Mouse (Mus musculus): ENCODE results near the gene Klk11.

Klk11 gene

DNA sequence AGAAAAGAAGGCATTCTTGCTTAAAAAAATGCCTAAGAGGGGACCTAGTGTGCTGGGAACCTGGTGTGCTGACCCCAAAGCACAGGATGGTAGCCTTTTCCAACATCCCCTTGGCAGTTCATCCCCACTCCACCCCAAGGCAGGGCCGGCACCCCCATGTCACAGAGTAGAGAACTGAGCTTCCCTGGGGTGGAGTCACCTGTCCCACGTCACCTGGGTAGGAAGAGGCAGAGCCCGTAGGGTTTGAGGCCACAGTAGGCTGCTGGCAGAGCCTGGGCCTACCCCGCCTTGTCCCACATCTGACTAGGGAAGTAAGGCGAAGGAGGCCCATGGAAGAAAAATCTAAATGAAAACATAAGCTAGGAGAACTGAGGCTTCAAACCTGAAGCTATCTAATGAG is at the start of gene Klk11:
Gene Klk11 (plus strand): TSS at position 241 of the 400 bp plus-strand sequence.
- no peak for DNase-seq (ENCODE audit: low read depth)

DNA sequence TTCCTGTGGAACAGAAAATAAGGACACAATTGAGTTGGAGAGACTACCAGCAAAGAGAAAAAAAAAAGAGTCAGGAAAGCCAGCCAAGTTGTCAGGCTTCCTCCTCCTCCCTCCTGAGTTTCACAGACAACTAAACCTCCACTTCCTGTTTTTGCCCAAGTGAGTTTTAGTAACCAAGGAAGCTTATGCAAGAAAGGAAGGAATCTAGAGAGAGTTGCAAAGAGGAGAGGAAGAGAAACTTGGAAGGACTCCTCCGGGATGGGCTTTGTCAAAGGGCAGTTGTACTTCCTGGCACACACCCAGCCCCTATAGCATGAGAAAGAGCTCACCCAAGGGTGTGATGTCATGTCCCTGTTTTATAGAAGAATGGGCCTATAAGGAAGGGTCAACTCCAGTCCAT is 26.6 kb upstream of the Klk11 start:
- DNase-seq (ENCODE audit: low read depth), result no peak

DNA sequence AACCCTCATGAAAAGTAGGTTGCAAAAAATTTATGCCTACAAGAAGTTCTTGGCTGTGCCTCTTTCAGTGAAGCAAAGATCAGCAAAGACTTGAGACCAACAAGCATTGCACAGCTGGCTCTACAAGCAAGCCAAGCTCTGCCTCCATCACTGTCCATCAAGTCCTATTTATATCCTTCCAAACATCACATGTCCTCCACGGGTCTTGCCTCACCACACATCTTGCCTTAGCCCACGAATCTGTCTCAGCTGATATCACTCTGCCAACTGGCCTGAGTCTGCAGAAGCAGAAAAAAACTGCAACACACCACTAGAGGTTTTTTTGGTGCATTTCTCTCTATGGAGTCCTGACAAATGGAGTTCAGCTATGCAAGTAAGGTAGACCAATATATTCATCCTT is 21.6 kb upstream of the Klk11 start:
- no peak for DNase-seq (ENCODE audit: low read depth)

DNA sequence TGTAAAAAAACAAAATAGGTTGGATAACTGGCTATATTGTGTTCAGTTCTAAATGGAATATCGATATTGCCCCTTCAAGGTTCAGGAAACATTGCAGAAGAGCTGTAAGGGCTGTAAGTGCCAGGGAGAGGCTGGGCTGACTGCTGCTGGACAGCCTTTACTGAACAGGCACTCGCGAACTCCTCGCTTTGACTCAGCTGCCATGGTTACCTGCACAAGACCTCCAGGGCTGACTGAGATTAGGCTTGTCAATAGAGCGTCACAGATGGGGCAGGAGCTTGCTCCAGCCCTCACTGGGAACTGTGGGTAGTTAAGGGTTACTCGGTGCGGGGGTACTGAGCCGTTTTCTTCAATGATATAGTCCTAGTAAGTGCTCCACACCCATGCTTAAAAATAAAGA is 7.9 kb upstream of the Klk11 start:
- no peak for DNase-seq (ENCODE audit: low read depth)

GRCm38 (mm10) chr7:43768597-43768996 is 5.8 kb upstream of the Klk11 start, which contains the start of gene Klk12:
TSS of gene Klk12 (plus strand) at chr7:43768897.
- DNase-seq (ENCODE audit: low read depth), result no peak

GRCm38 (mm10) chr7:43769636-43770035 is 4.8 kb upstream of the Klk11 start:
- DNase-seq (ENCODE audit: low read depth), result no peak

- no peak for DNase-seq (ENCODE audit: low read depth)
Measured at GRCm38 (mm10) chr7:43770701-43771100, 3.7 kb upstream of the Klk11 start.

DNA sequence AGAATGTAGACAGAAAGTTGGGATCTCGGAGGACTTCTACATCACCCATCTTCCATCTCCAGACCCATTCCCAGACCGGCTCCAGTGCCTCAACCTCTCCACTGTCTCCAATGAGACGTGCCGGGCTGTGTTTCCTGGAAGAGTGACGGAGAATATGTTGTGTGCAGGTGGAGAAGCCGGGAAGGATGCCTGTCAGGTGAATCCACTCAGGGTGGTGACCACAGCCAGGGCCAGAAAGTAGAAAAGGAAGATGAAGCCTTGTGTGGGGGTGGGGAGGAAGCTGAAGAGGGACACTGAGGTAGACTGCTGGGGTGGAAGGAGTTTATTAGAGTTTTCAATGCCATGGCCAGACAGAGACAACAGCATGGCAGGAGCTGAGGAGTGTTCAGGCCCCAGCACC is 2.5 kb upstream of the Klk11 start:
- no peak for DNase-seq (ENCODE audit: low read depth)

- DNase-seq (ENCODE audit: low read depth), result no peak
Measured at GRCm38 (mm10) chr7:43772901-43773300, 1.5 kb upstream of the Klk11 start.

- DNase-seq (ENCODE audit: low read depth), result no peak
Measured at GRCm38 (mm10) chr7:43774802-43775201, 398 bp downstream of the Klk11 start.

- DNase-seq (ENCODE audit: low read depth), result no peak
Measured at GRCm38 (mm10) chr7:43775311-43776057, 1.1 kb downstream of the Klk11 start.

DNA sequence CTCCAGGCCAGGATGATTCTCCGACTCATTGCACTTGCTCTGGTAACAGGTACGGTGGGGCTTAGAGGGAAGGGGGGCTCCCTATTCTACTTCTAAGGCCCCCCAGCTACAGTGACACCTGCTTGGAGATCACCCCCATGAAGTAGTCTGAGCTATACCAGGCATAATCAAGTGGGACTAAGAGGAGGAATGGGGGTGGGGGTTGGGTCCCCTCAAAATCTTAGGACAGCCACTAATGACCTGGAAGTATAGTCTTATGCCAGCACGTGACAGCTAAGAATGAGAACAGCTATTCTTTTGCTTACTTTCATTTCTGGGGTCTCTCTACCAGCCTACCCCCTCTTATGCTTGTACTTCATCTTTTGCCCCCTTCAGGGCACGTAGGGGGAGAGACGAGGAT is 2.1 kb downstream of the Klk11 start:
- DNase-seq (ENCODE audit: low read depth), result no peak

GRCm38 (mm10) chr7:43777423-43777822 is 3.0 kb downstream of the Klk11 start:
- DNase-seq (ENCODE audit: low read depth), result no peak

DNA sequence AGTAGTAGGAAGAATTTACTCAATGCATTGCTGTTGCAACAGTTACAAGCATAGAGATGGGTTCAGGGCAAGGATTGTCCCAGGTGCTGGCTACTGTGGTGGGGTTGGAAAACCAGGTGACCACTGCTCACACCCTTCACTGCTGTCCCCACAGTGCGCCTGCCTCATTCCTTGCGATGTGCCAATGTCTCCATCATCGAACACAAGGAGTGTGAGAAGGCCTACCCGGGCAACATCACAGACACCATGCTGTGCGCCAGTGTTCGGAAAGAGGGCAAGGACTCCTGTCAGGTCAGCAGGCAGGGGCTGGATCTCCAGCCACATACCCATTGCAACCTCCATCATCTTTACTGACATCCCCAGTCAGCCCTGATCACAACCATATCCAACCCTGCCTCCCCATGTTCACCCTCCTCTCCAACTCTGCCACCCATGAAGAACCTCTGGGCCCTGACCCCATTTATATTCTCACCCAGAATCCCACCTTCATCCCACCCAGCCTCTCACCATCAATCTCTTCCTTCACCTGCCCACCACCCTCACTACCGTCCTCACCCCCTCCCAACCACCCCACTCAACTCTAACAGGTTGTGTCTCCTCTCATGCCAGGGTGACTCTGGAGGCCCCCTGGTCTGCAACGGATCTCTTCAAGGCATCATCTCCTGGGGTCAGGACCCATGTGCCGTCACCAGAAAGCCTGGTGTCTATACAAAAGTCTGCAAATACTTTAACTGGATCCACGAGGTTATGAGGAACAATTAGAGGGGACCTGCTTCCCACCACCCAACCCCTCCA is 4.0 kb downstream of the Klk11 start:
- no peak for DNase-seq (ENCODE audit: low read depth)

DNA sequence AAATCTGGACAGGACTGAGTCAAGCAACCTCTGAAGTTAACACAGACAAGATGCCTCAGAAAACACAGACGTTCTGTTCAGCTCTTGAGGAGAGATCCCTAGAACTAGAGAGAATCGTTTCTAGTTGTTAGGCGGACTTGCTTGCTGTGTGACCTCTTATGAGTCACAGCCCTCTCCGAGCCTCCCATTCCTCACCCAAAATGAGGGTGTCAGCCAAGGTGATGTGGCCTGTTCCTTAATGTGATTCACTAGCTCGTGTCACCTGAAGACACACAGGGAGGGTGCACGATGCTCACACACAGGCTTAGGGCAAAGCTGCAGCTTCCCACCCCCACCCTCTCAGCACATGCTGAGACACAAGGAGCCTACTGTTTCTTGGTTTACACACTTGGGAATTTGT is 5.8 kb downstream of the Klk11 start:
- DNase-seq (ENCODE audit: low read depth), result no peak

- no peak for DNase-seq (ENCODE audit: low read depth)
Measured at GRCm38 (mm10) chr7:43780746-43781145, 6.3 kb downstream of the Klk11 start, which contains the start of gene Klk10. TSS of gene Klk10 (plus strand) at chr7:43781035.

DNA sequence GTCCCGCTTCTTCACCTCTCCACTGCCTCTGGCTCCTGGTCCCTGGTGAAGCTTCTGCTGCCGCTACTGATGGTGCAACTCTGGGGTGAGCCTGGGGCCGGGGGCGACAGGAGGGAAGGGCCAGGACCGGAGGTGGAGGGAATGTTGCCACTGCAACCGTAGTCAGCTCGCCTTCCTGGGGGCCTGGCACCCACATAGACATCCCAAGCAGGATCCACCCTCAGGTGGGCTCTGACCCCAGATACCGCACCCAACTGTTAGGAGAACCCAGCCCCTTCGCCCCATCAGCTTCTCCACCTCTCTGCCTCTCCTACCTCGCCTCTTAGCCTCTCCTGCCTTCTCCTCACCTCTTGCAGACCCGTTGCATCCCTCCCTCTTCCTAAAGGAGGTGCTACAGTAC is 7.1 kb downstream of the Klk11 start:
- DNase-seq (ENCODE audit: low read depth), result no peak

- DNase-seq (ENCODE audit: low read depth), result peak; percentile 79
Measured at GRCm38 (mm10) chr7:43782275-43783265, 8.2 kb downstream of the Klk11 start.

DNA sequence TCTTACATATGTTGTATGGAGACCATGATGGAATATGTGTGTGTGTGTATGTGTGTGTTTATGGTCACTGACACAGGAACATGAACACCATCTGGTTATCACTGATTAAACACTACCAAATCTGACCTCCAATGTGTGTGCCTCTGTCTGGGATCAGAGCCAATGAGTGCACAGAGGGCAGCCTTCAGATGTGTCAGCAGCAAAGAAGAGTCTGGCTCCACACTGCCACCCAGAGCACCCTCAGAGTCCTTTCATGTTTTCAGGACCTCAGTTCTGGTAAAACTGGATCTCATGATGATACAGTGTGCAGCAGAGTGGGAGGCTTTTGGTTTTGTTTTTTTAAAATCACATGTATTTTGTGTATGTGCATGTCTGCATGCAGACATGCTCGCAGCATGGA is 10.9 kb downstream of the Klk11 start:
- no peak for DNase-seq (ENCODE audit: low read depth)

GRCm38 (mm10) chr7:43788096-43788495 is 13.7 kb downstream of the Klk11 start:
- DNase-seq (ENCODE audit: low read depth), result no peak

GRCm38 (mm10) chr7:43789295-43789694 is 14.9 kb downstream of the Klk11 start:
- DNase-seq (ENCODE audit: low read depth), result no peak

GRCm38 (mm10) chr7:43791591-43791990 is 17.2 kb downstream of the Klk11 start, which contains the start of gene Klk9:
TSS of gene Klk9 (plus strand) at chr7:43791891.
- DNase-seq (ENCODE audit: low read depth), result no peak

Data from naive thymus-derived CD4-positive, alpha-beta T cell, adult 2 months (primary cell).